Mouse (Mus musculus): ENCODE data around the gene Traip.

- TF ChIP-seq CTCF (IDR thresholded peaks at IDR 0.05; ENCODE audit: low read depth), result no peak
- TF ChIP-seq EP300 (IDR thresholded peaks at IDR 0.05; ENCODE audit: low read depth), result no peak
Measured at GRCm38 (mm10) chr9:107928169-107928568, 21.8 kb upstream of the Traip start, which contains the start of gene Actl11.
